Mouse (Mus musculus) kidney, embryonic 15.5 days (tissue): Measurements from ENCODE around the gene Ush2a. TPM values are rescaled to one million over a fixed set of nuclear protein-coding genes. Genes with fewer than 3 reads are reported as not detected.

ENCODE experiments used
- ATAC-seq: fragments of 200-750 bp; cut with Nextera tagmentation; replicated peaks from 2 replicates; pipeline ENCODE4 v1.8.0; 2017; ENCODE audit warnings: moderate TSS enrichment; ENCODE audit not compliant: low FRiP score
- H3K27ac ChIP-seq: fragments of 300-500 bp; sonication (generic); 2 replicates; pipeline ENCODE4 v1.5.1; 2015; ENCODE audit warnings: mild to moderate bottlenecking, inconsistent platforms
- H3K27me3 ChIP-seq: fragments of 300-500 bp; sonication (generic); 2 replicates; pipeline ENCODE4 v1.6.1; 2015; ENCODE audit warnings: inconsistent platforms
- H3K36me3 ChIP-seq: fragments of 300-500 bp; sonication (generic); 2 replicates; pipeline ENCODE4 v1.6.1; 2015; ENCODE audit warnings: inconsistent platforms
- H3K4me1 ChIP-seq: fragments of 300-500 bp; sonication (generic); 2 replicates; pipeline ENCODE4 v1.6.1; 2015; ENCODE audit warnings: inconsistent platforms
- H3K4me2 ChIP-seq: fragments of 300-500 bp; sonication (generic); 2 replicates; pipeline ENCODE4 v1.6.1; 2015; ENCODE audit warnings: moderate library complexity, mild to moderate bottlenecking, inconsistent platforms
- H3K4me3 ChIP-seq: fragments of 300-500 bp; sonication (generic); replicated peaks from 2 replicates; pipeline ENCODE4 v1.5.1; 2015; ENCODE audit warnings: mild to moderate bottlenecking, inconsistent platforms
- H3K9ac ChIP-seq: fragments of 300-500 bp; sonication (generic); 2 replicates; pipeline ENCODE4 v1.6.1; 2015; ENCODE audit warnings: mild to moderate bottlenecking, inconsistent platforms
- H3K9me3 ChIP-seq: fragments of 300-500 bp; sonication (generic); replicated peaks from 2 replicates; pipeline ENCODE4 v1.6.1; 2016; ENCODE audit warnings: inconsistent platforms
- WGBS: fragments of 180-500 bp; shearing (Covaris S2); methylation state at CpG from one replicate; pipeline ENCODE4 v1.1.7; 2015; ENCODE audit warnings: mixed read lengths; 5-methylcytosine and 5-hydroxymethylcytosine counted together
- polyA plus RNA-seq: library from polyadenylated mRNA; unstranded; fragments of >200 nt; fragmentation: Nextera tagmentation; extraction: Ambion mirVana; gene quantifications from 2 replicates; pipeline ENCODE4 v1.2.1, GENCODE M21; 2015

The Ush2a gene
- polyA plus RNA-seq, result 0.01 and 0.03 TPM in 2 replicates

GRCm38 (mm10) chr1:188261903-188262682, at the start of gene Ush2a:
Gene Ush2a (plus strand): TSS chr1:188262023.
- H3K36me3 ChIP-seq, result no peaks in the 10 kb centered on the region
- H3K4me1 ChIP-seq, result no peaks in the 10 kb centered on the region
- ATAC-seq, result no peak
- no peak within 1 kb of the TSS for H3K4me2 ChIP-seq
- 61% methylated on average over 10 of the region's 10 CpGs for WGBS
- H3K27ac ChIP-seq, result no peak within 1 kb of the TSS
- H3K4me3 ChIP-seq, result no peak within 1 kb of the TSS
- H3K9ac ChIP-seq, result no peak within 1 kb of the TSS
- no peaks in the 10 kb centered on the region for H3K27me3 ChIP-seq
- no peaks in the 10 kb centered on the region for H3K9me3 ChIP-seq

GRCm38 (mm10) chr1:188214885-188215611, 46.8 kb upstream of the Ush2a start:
- no peaks in the 10 kb centered on the region for H3K4me1 ChIP-seq
- H3K27ac ChIP-seq, result no peak overlapping the region
- H3K27me3 ChIP-seq, result no peaks in the 10 kb centered on the region
- no peak overlapping the region for H3K9ac ChIP-seq
- H3K36me3 ChIP-seq, result no peaks in the 10 kb centered on the region
- no peak overlapping the region for H3K4me3 ChIP-seq
- no peaks in the 10 kb centered on the region for H3K9me3 ChIP-seq
- 0 out of 2 replicates have a peak, but pooled peaks have one; percentile 33 for ATAC-seq
- 58% methylated on average over 10 of the region's 10 CpGs for WGBS
- no peak overlapping the region for H3K4me2 ChIP-seq

- Histone ChIP-seq H3K36me3 (no peaks in the 10 kb centered on the region), H3K9ac (no peak overlapping the region), H3K4me2 (no peak overlapping the region), H3K27ac (no peak overlapping the region), H3K4me3 (no peak overlapping the region), H3K27me3 (no peaks in the 10 kb centered on the region), H3K4me1 (no peaks in the 10 kb centered on the region), H3K9me3 (no peaks in the 10 kb centered on the region)
- WGBS, result 85% methylated on average over 4 of the region's 4 CpGs
- ATAC-seq, result no peak
These were observed 40.5 kb upstream of the Ush2a start for GRCm38 (mm10) chr1:188221226-188221792.

- 83% methylated on average over 5 of the region's 5 CpGs for WGBS
- no peak for ATAC-seq
- Histone ChIP-seq H3K9me3 (no peaks in the 10 kb centered on the region), H3K36me3 (no peaks in the 10 kb centered on the region), H3K4me1 (no peaks in the 10 kb centered on the region), H3K4me2 (no peak overlapping the region), H3K4me3 (no peak overlapping the region), H3K27ac (no peak overlapping the region), H3K9ac (no peak overlapping the region), H3K27me3 (no peaks in the 10 kb centered on the region)
These were observed 28.6 kb upstream of the Ush2a start for GRCm38 (mm10) chr1:188233036-188233724.

- H3K27ac ChIP-seq, result no peak overlapping the region
- H3K9me3 ChIP-seq, result no peaks in the 10 kb centered on the region
- H3K4me1 ChIP-seq, result no peaks in the 10 kb centered on the region
- no peak overlapping the region for H3K9ac ChIP-seq
- H3K36me3 ChIP-seq, result no peaks in the 10 kb centered on the region
- H3K27me3 ChIP-seq, result no peaks in the 10 kb centered on the region
- H3K4me2 ChIP-seq, result no peak overlapping the region
- no peak overlapping the region for H3K4me3 ChIP-seq
- ATAC-seq, result no peak
These were observed 23.2 kb upstream of the Ush2a start for GRCm38 (mm10) chr1:188238636-188239035.

GRCm38 (mm10) chr1:188241766-188242165, 20.1 kb upstream of the Ush2a start:
- 87% methylated on average over 10 of the region's 10 CpGs for WGBS
- H3K27ac ChIP-seq, result no peak overlapping the region
- H3K4me3 ChIP-seq, result no peak overlapping the region
- no peak overlapping the region for H3K9ac ChIP-seq
- no peak for ATAC-seq
- H3K9me3 ChIP-seq, result no peaks in the 10 kb centered on the region
- no peaks in the 10 kb centered on the region for H3K4me1 ChIP-seq
- H3K4me2 ChIP-seq, result no peak overlapping the region
- no peaks in the 10 kb centered on the region for H3K27me3 ChIP-seq
- no peaks in the 10 kb centered on the region for H3K36me3 ChIP-seq

GRCm38 (mm10) chr1:188257500-188257899, 4.3 kb upstream of the Ush2a start:
- no peaks in the 10 kb centered on the region for H3K4me1 ChIP-seq
- no peak overlapping the region for H3K4me2 ChIP-seq
- no peaks in the 10 kb centered on the region for H3K9me3 ChIP-seq
- no peak overlapping the region for H3K4me3 ChIP-seq
- 82% methylated on average over 7 of the region's 7 CpGs for WGBS
- ATAC-seq, result no peak
- H3K36me3 ChIP-seq, result no peaks in the 10 kb centered on the region
- H3K27me3 ChIP-seq, result no peaks in the 10 kb centered on the region
- no peak overlapping the region for H3K9ac ChIP-seq
- no peak overlapping the region for H3K27ac ChIP-seq

GRCm38 (mm10) chr1:188260259-188261107, 1.3 kb upstream of the Ush2a start:
- H3K36me3 ChIP-seq, result no peaks in the 10 kb centered on the region
- H3K27ac ChIP-seq, result no peak overlapping the region
- no peak overlapping the region for H3K4me2 ChIP-seq
- no peak for ATAC-seq
- WGBS, result 78% methylated on average over 6 of the region's 6 CpGs
- H3K4me3 ChIP-seq, result no peak overlapping the region
- no peaks in the 10 kb centered on the region for H3K27me3 ChIP-seq
- no peaks in the 10 kb centered on the region for H3K9me3 ChIP-seq
- H3K9ac ChIP-seq, result no peak overlapping the region
- H3K4me1 ChIP-seq, result no peaks in the 10 kb centered on the region

GRCm38 (mm10) chr1:188267127-188267722, 5.4 kb downstream of the Ush2a start:
- Histone ChIP-seq H3K36me3 (no peaks in the 10 kb centered on the region), H3K4me3 (no peak overlapping the region), H3K27ac (no peak overlapping the region), H3K9ac (no peak overlapping the region), H3K4me2 (no peak overlapping the region), H3K27me3 (no peaks in the 10 kb centered on the region), H3K4me1 (no peaks in the 10 kb centered on the region), H3K9me3 (no peaks in the 10 kb centered on the region)
- no peak for ATAC-seq
- WGBS, result 34% methylated on average over 11 of the region's 11 CpGs

- Histone ChIP-seq H3K9ac (no peak overlapping the region), H3K27ac (no peak overlapping the region), H3K4me1 (no peaks in the 10 kb centered on the region), H3K36me3 (no peaks in the 10 kb centered on the region), H3K4me3 (no peak overlapping the region), H3K9me3 (no peaks in the 10 kb centered on the region), H3K4me2 (no peak overlapping the region), H3K27me3 (no peaks in the 10 kb centered on the region)
- no peak for ATAC-seq
- WGBS, result 74% methylated on average over 6 of the region's 6 CpGs
These were observed 7.2 kb downstream of the Ush2a start for GRCm38 (mm10) chr1:188269071-188269470.

- Histone ChIP-seq H3K4me3 (no peak overlapping the region), H3K4me2 (no peak overlapping the region), H3K27ac (no peak overlapping the region), H3K9me3 (no peaks in the 10 kb centered on the region), H3K27me3 (no peaks in the 10 kb centered on the region), H3K9ac (no peak overlapping the region), H3K4me1 (no peaks in the 10 kb centered on the region), H3K36me3 (no peaks in the 10 kb centered on the region)
- 90% methylated on average over 7 of the region's 7 CpGs for WGBS
- ATAC-seq, result no peak
These were observed 51.5 kb downstream of the Ush2a start for GRCm38 (mm10) chr1:188313303-188313702.
